Mouse (Mus musculus): ENCODE measurements around the gene Cxadr. TPM values are rescaled to one million over a fixed set of nuclear protein-coding genes. Genes with fewer than 3 reads are reported as not detected.
A peak's percentile ranks its signal among the peaks of the same experiment; 100 is the strongest.

Gene Cxadr
- total RNA-seq (2014; rRNA removed) (346 and 458 TPM in 2 replicates), polyA plus RNA-seq (2015; fragmentation: Nextera tagmentation; extraction: Ambion mirVana) (167 and 178 TPM in 2 replicates)

DNA sequence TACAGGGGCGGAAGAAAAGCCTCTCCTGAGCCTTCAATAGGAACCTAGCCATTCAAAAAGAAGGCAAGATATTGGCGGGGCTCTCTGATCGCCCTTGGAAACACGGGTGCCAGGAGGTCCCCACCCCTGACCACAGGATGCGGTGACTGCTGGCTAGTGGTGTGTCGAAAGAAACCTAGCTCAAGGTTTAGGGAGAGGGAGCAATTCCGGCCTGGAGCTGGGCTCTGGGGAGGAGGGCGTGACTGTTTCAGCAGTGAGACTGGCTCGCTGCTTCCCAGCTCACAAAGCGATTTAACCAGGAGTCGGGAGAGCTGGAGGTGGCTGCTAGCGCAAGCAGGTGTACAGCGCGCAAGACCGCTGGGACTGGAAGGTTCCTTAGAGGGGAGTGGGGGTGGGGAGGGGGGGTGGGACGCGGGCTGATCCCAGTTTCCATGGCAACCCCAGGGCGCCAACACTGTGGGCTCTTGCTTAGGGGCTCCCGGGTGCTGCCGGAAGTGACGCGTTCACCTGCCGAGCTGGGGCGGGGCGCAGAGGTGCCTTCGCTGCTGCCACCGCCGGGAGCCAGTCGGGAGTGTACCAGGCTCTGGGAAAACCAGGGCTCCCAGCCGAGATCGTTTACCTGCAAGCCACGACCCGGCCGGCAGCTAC, at the start of gene Cxadr:
Gene Cxadr (plus strand): TSS at position 307 of the 648 bp plus-strand sequence.
- Histone ChIP-seq H3K27ac (ENCODE audit: low read depth, low read length) (peak within 1 kb of the TSS; percentile 96), H3K27me3 (ENCODE audit: insufficient read depth, low read length) (no peaks in the 10 kb centered on the region), H3K4me2 (ENCODE audit: low read depth, low read length, poor library complexity, severe bottlenecking) (peak within 1 kb of the TSS; percentile 57), H3K4me3 (ENCODE audit: low read depth, low read length) (peak within 1 kb of the TSS; percentile 83), H3K4me1 (ENCODE audit: insufficient read depth, low read length) (peaks cover 11% of the 10 kb centered on the region), H3K9ac (replicated peaks; ENCODE audit: low read length, poor library complexity, severe bottlenecking) (peak within 1 kb of the TSS; percentile 93), H3K9me3 (ENCODE audit: low read length) (no peaks in the 10 kb centered on the region), H3K36me3 (ENCODE audit: insufficient read depth, low read length) (no peaks in the 10 kb centered on the region)
- WGBS = under 1% methylated on average over 32 of the region's 34 CpGs
- DNase-seq (ENCODE audit: low spot score) (peak; percentile 93), ATAC-seq (ENCODE audit: low FRiP score) (peak; percentile 94)
- TF ChIP-seq CTCF (IDR thresholded peaks at IDR 0.05) = peak; percentile 9; the same call in 1 of the 2 replicates

DNA sequence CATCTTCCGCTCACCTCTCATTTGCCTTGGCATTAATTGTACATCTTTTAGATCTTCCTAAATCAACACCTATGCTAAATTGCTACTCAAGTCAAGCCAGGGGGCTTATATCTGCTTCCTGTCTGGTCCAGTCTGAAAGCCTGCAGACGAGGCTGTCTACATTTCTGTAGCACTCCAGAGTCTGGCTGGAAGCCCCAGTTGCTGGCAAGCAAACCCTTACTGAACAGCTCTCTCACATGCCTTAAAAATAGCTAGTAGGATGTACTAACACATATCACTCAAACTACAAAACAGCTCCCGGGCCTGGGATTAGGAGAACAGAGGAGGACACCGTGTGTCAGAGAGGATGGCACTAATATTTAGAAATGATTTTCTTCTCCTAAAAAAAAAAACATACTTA, 42.3 kb upstream of the Cxadr start:
- ATAC-seq (ENCODE audit: low FRiP score) = no peak

DNA sequence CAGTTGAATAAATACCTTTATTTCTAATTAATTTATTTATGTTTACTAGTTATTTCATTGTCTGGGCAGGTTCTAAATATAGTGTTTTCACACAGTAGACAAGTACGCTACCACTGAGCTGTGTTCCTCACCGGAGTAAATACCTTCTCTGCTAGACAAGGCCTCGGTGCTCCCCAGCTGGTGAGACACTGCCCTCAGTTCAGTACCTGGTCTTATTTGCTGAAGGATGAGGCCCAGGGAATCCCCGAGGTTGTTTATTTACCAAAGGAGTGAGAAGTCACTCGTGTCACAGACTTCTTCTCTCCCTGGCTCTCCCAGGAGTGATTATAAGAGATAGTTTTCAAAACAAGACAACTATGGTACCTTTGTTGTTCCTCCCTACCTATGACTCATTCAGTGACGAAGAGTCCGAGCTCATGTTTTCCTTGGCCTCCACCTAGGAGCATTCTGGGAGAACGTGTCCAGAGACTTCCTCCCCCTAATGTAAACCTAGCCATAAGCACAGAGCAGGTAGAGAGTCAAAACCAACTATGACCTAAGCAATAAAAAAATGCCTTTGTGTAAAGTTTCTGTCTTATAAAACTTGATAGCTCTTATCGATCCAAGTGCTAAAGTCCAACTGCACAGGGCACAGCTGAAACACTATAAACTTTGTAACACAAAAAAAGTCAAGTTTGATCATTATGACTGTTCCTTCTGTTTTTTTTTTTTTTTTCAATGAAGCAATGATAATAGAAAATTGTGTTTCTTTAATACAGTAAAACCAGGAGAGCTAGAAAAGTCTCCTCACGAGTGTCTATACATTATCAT, 41.0 kb upstream of the Cxadr start:
- no peak overlapping the region for H3K9ac ChIP-seq (replicated peaks; ENCODE audit: low read length, poor library complexity, severe bottlenecking)
- DNase-seq (ENCODE audit: low spot score) = no peak
- no peak overlapping the region for H3K4me3 ChIP-seq (ENCODE audit: low read depth, low read length)
- WGBS = 86% methylated on average over 10 of the region's 10 CpGs
- TF ChIP-seq CTCF (IDR thresholded peaks at IDR 0.05) = no peak
- H3K9me3 ChIP-seq (ENCODE audit: low read length) = no peaks in the 10 kb centered on the region
- H3K4me2 ChIP-seq (ENCODE audit: low read depth, low read length, poor library complexity, severe bottlenecking) = no peak overlapping the region
- H3K27ac ChIP-seq (ENCODE audit: low read depth, low read length) = no peak overlapping the region
- ATAC-seq (ENCODE audit: low FRiP score) = no peak
- H3K4me1 ChIP-seq (ENCODE audit: insufficient read depth, low read length) = no peaks in the 10 kb centered on the region
- no peaks in the 10 kb centered on the region for H3K36me3 ChIP-seq (ENCODE audit: insufficient read depth, low read length)
- no peaks in the 10 kb centered on the region for H3K27me3 ChIP-seq (ENCODE audit: insufficient read depth, low read length)

More for the DNA sequence above, 42.3 kb upstream of the Cxadr start:
- Histone ChIP-seq H3K9ac (replicated peaks; ENCODE audit: low read length, poor library complexity, severe bottlenecking) (no peak overlapping the region), H3K27me3 (ENCODE audit: insufficient read depth, low read length) (no peaks in the 10 kb centered on the region), H3K4me3 (ENCODE audit: low read depth, low read length) (no peak overlapping the region), H3K4me1 (ENCODE audit: insufficient read depth, low read length) (no peaks in the 10 kb centered on the region), H3K9me3 (ENCODE audit: low read length) (no peaks in the 10 kb centered on the region), H3K4me2 (ENCODE audit: low read depth, low read length, poor library complexity, severe bottlenecking) (no peak overlapping the region), H3K36me3 (ENCODE audit: insufficient read depth, low read length) (no peaks in the 10 kb centered on the region), H3K27ac (ENCODE audit: low read depth, low read length) (no peak overlapping the region)
- no peak for TF ChIP-seq CTCF (IDR thresholded peaks at IDR 0.05)
- 73% methylated on average over 4 of the region's 4 CpGs for WGBS
- no peak for DNase-seq (ENCODE audit: low spot score)

DNA sequence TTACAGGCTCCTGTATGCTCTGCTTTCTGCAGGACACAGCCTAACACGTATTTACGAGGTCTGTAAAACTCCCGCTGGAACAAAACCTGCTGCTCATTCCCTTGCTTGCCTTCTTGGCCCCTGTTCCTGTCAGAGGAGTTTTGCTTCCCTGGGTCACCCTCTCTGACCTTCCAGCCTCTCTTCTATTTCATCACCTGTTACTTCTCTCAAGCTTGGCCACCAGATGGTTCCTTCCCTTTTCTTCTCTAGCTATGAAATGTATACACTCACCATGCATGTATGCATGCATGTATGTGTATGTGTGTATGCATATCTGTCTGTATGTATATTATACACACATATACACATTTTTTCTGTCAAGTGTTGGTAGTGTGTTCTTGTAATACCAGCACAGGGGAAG, 39.8 kb upstream of the Cxadr start:
- Histone ChIP-seq H3K9ac (replicated peaks; ENCODE audit: low read length, poor library complexity, severe bottlenecking) (no peak overlapping the region), H3K4me2 (ENCODE audit: low read depth, low read length, poor library complexity, severe bottlenecking) (no peak overlapping the region), H3K9me3 (ENCODE audit: low read length) (no peaks in the 10 kb centered on the region), H3K36me3 (ENCODE audit: insufficient read depth, low read length) (no peaks in the 10 kb centered on the region), H3K4me3 (ENCODE audit: low read depth, low read length) (no peak overlapping the region), H3K27ac (ENCODE audit: low read depth, low read length) (no peak overlapping the region), H3K27me3 (ENCODE audit: insufficient read depth, low read length) (no peaks in the 10 kb centered on the region), H3K4me1 (ENCODE audit: insufficient read depth, low read length) (no peaks in the 10 kb centered on the region)
- 81% methylated on average over 3 of the region's 3 CpGs for whole genome bisulfite sequencing
- no peak for TF ChIP-seq CTCF (IDR thresholded peaks at IDR 0.05)
- DNase-seq (ENCODE audit: low spot score) = no peak
- no peak for ATAC-seq (ENCODE audit: low FRiP score)

- Histone ChIP-seq H3K9ac (replicated peaks; ENCODE audit: low read length, poor library complexity, severe bottlenecking) (no peak overlapping the region; the same call in 1 of the 2 replicates), H3K4me2 (ENCODE audit: low read depth, low read length, poor library complexity, severe bottlenecking) (peak overlapping the region; percentile 52)
- ATAC-seq (ENCODE audit: low FRiP score) = no peak
These were observed 36.7 kb upstream of the Cxadr start for GRCm38 (mm10) chr16:78264442-78265150.

More at GRCm38 (mm10) chr16:78264442-78265150, 36.7 kb upstream of the Cxadr start:
- H3K9me3 ChIP-seq (ENCODE audit: low read length) = no peaks in the 10 kb centered on the region
- H3K27me3 ChIP-seq (ENCODE audit: insufficient read depth, low read length) = no peaks in the 10 kb centered on the region
- H3K4me3 ChIP-seq (ENCODE audit: low read depth, low read length) = peak overlapping the region; percentile 26
- no peak overlapping the region for H3K27ac ChIP-seq (ENCODE audit: low read depth, low read length)
- no peak for DNase-seq (ENCODE audit: low spot score)
- H3K4me1 ChIP-seq (ENCODE audit: insufficient read depth, low read length) = no peaks in the 10 kb centered on the region
- TF ChIP-seq CTCF (IDR thresholded peaks at IDR 0.05) = no peak
- H3K36me3 ChIP-seq (ENCODE audit: insufficient read depth, low read length) = no peaks in the 10 kb centered on the region
- WGBS = 16% methylated on average over 16 of the region's 16 CpGs

Data from midbrain, postnatal 0 days (tissue).